Mouse (Mus musculus): Measurements from ENCODE around the gene Vps37c. TPM values are rescaled to one million over a fixed set of nuclear protein-coding genes. Genes with fewer than 3 reads are reported as not detected.

The Vps37c gene
- total and polyA plus RNA-seq, 3 experiments, result 8.1 to 11.9 TPM; not detected in 1

GRCm38 (mm10) chr19:10688537-10689352 is at the start of gene Vps37c (continued):
- no peak for TF ChIP-seq RAD21 (IDR thresholded peaks at IDR 0.05; ENCODE audit: low read depth, low read length)
- TF ChIP-seq HCFC1 (IDR thresholded peaks at IDR 0.05; ENCODE audit: low read depth, low read length), result peak; percentile 72; the same call in 1 of the 2 replicates
- no peak for TF ChIP-seq CHD1 (IDR thresholded peaks at IDR 0.05; ENCODE audit: low read depth, low read length)
- no peak for TF ChIP-seq UBTF (IDR thresholded peaks at IDR 0.05; ENCODE audit: borderline replicate concordance, insufficient read depth, low read depth, low read length)

DNA sequence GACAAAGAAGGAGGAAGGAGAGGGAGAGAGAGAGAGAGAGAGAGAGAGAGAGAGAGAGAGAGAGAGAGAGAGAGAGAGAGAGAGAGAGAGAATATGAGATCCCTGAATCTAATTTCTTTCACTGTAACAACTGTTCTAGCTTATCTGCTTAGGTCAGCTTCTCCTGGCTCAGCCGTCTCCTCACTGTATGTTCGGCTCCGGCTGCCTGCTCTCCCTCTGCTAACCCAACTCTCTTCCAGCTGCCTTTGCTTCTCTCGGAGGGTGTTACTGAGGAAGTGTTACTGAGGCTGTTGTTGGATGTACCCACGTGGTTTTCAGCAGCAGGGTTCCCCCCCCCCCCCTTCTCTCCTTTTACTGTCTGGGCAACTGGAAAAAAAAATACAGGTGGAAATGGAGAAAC is 48.5 kb upstream of the Vps37c start:
- peaks cover 0 to 11% of the 10 kb centered on the region in 2 experiments; a peak in 1 of 4 replicates for H3K36me3 ChIP-seq (ENCODE audit: control insufficient read depth in 1 of 2, insufficient read depth in 2 of 2, low read length in 2 of 2)
- H3K79me2 ChIP-seq (ENCODE audit: control insufficient read depth, insufficient read depth, low read length, poor library complexity), result no peaks in the 10 kb centered on the region
- peaks cover 4 to 19% of the 10 kb centered on the region in 2 experiments; a peak in 3 of 4 replicates for H3K4me1 ChIP-seq (ENCODE audit: control insufficient read depth in 1 of 2, insufficient read depth in 2 of 2, low read length in 2 of 2)
- H3K9me3 ChIP-seq (replicated peaks; ENCODE audit: insufficient read depth, low read length), result no peaks in the 10 kb centered on the region
- TF ChIP-seq ZKSCAN1 (IDR thresholded peaks at IDR 0.05; ENCODE audit: low read depth, low read length) (no peak), ZMIZ1 (IDR thresholded peaks at IDR 0.05; ENCODE audit: low read depth, low read length) (no peak), MYC (IDR thresholded peaks at IDR 0.05; ENCODE audit: low read depth, low read length) (peak; percentile 47; the same call in 1 of the 2 replicates), USF1 (IDR thresholded peaks at IDR 0.05; ENCODE audit: low read depth, low read length) (peak; percentile 62), UBTF (IDR thresholded peaks at IDR 0.05; ENCODE audit: borderline replicate concordance, insufficient read depth, low read depth, low read length) (no peak), TAL1 (IDR thresholded peaks at IDR 0.05; ENCODE audit: low read length) (peak; percentile 41; the same call in 1 of the 2 replicates), POLR2AphosphoS5 (IDR thresholded peaks at IDR 0.05; ENCODE audit: borderline replicate concordance, low read depth, low read length) (no peak), SMC3 (IDR thresholded peaks at IDR 0.05; ENCODE audit: low read depth, low read length) (peak; percentile 13; the same call in 1 of the 2 replicates), MAFK (IDR thresholded peaks at IDR 0.05; ENCODE audit: borderline replicate concordance, low read depth, low read length) (0 out of 2 replicates have a peak, but pooled peaks have one; percentile 27), JUND (IDR thresholded peaks at IDR 0.05; ENCODE audit: low read depth, low read length) (peak; percentile 94), MXI1 (IDR thresholded peaks at IDR 0.05; ENCODE audit: low read depth, low read length) (peak; percentile 91), ZNF384 (IDR thresholded peaks at IDR 0.05; ENCODE audit: low read depth, low read length) (no peak), TBP (IDR thresholded peaks at IDR 0.05; ENCODE audit: low read depth, low read length) (no peak), EP300 (IDR thresholded peaks at IDR 0.05; ENCODE audit: low read depth in 1 of 2, low read length in 2 of 2) (peak; percentile 29 to 31; a peak in 2 of 4 replicates), MAX (IDR thresholded peaks at IDR 0.05; ENCODE audit: low read length) (peak; percentile 72), SIN3A (IDR thresholded peaks at IDR 0.05; ENCODE audit: low read length) (peak; percentile 66), ZC3H11A (IDR thresholded peaks at IDR 0.05; ENCODE audit: low read depth, low read length) (no peak), TCF12 (IDR thresholded peaks at IDR 0.05; ENCODE audit: low read depth, low read length) (no peak; the same call in 1 of the 2 replicates)
- H3K27me3 ChIP-seq (ENCODE audit: control insufficient read depth in 1 of 2, insufficient read depth in 2 of 2, low read length in 2 of 2), result no peaks in the 10 kb centered on the region
- H3K27ac ChIP-seq (ENCODE audit: control insufficient read depth, low read depth, low read length), result peak overlapping the region; percentile 57
- DNase-seq (ENCODE audit: low read depth, low spot score), result peak; percentile 77
- peak overlapping the region; percentile 74 for H3K9ac ChIP-seq (ENCODE audit: control insufficient read depth, low read depth, low read length, poor library complexity, severe bottlenecking)
- peak overlapping the region; percentile 45 to 49 for H3K4me3 ChIP-seq (ENCODE audit: control insufficient read depth in 1 of 2, insufficient read depth in 1 of 2, low read depth in 2 of 2, low read length in 2 of 2)

Measured in MEL (cell line).